Mouse (Mus musculus) ovary, postnatal 10 days (tissue): ENCODE data around the gene Slc22a3.

Experiments
- DNase-seq: peaks from one replicate; pipeline ENCODE4 v3.0.0; 2022; ENCODE audit warnings: low spot score

Gene Slc22a3

DNA sequence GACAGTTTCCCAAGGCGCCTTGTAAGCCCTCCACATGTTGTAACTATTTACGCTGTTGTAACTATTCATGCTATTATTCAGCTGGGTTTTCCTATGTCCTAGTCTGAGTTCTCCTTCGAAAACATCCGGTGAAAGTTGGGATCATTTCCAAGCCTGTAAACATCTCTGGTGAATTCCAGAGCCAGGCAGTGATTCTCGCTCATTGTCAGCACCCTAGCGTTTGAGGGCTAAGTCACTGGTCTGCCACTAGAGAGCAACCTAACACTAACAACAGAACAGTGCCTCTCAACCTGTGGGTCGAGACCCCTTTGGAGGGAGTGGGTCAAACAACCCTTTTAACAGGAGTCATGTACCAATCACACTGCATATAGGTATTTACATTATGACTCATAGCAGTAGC is 104.1 kb downstream of the Slc22a3 start:
- no peak for DNase-seq

DNA sequence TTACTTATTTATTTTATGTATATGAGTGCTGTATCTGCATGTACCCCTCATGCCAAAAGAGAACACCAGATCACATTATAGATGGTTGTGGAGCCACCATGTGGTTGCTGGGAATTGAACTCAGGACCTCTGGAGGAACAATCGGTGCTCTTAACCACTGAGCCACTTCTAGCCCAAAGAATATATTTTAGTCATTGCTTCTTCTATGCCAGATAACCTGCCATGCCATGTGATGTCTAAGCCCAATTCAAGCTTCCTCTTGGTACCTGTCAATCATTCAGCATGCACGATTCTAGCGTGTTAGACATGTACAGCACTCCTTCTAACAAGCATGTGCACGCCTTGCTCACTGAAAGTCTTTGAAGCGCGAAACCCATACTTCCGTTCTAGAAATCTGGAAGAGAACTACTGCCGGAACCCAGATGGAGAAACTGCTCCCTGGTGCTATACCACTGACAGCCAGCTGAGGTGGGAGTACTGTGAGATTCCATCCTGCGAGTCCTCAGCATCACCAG is 111.3 kb downstream of the Slc22a3 start:
- no peak for DNase-seq

DNA sequence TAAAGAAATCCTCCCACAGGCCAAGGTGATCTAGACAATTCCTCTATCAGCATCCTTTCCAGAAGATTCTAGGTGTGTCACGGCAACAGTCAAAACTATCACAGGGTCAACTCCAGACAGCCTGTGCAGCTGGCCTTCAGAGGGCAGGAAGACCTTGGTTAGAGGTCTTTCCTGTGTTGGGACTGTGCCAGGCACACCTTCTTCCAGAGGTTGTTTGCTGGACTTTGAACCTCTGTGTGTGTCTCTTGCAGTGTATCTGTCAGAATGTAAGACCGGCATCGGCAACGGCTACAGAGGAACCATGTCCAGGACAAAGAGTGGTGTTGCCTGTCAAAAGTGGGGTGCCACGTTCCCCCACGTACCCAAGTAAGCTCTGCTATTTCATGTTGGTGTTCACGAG is 119.3 kb downstream of the Slc22a3 start:
- no peak for DNase-seq

DNA sequence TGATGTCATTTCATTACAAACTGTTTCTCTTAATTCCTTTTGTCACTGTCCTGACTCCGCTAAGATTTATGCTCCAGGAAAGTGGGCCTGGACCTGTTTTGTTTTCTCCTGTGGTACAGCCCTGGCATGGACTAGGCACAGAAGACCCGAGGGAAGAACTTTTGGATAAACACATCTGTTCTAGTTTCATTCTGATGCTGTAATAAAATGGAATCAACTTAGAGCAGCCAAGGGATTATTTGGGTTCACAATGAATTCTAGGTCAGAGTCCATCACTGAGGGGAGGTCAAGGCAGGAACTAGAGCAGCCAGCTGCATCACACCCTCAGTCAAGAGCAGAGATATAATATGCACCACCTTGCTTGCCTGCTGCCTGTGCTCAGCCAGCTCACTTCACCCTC is 119.7 kb downstream of the Slc22a3 start:
- no peak for DNase-seq

DNA sequence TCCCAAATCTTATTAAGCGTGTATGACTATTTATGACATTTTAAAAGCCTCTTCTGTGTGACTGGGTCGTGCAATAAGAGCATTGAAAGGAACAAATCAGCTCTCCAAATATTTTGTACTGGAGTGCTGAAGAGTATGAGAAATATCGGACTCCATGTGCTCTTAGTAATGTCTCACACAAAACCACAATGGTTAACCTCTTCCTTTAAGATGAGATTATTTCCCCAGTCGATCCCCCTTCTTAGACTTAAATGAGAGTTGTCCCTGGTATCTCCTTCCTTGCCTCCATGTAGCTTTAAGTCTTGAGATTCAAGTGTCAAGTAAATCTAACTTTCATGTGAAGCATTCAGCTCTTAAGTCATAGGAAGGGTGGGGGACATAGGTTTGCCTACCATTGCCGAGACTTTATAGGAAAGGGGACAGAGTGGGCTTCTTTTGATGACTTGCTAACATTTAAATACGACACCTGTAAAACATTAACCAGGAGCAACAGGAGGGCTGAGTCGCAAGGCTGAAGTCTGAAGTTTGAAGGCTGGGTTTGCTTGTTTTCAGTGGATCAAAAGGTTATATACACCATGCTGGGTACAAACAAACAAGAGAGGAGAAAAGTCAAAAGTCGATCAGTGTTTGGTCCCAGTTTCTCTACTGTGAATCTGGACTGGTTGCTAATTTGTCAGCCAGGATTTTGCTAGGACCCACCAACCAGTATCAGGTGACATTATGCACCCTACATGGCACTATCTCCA is 122.3 kb downstream of the Slc22a3 start:
- DNase-seq, result no peak

DNA sequence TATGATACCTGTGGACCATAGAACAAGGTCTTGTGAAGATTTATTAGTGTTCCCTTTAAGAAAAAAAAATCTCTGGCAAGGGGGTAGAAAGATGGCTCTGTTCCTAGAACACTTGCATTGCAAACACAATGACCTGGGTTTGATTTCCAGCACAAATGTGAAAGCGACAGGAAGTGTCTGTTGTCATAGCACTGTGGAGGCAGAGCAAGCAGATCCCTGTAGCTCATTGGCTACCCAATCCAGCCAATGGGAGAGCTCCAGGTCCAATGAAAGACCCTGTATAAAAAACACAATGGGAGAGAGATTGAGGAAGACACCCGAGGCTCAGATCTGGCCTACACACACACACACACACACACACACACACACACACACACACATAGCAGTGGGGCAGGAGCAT is 125.0 kb downstream of the Slc22a3 start:
- no peak for DNase-seq

DNA sequence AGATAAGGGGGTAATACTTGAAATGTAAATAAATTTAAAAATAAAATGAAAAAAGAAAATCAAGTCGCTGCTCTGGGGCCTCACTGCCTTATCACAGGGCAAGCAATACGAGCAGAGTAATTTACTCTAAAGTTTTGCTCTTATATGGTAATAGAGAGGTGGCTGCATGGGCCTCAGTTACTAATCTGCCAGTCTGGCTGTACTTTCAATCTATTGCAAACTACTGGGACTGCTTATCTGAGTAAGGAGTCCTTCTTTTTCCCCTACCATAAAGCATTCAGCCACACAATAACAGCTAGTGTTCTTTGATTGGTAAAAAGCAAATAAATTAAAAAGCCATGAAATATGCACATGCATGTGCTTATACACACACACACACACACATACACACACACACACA is 125.9 kb downstream of the Slc22a3 start:
- no peak for DNase-seq

DNA sequence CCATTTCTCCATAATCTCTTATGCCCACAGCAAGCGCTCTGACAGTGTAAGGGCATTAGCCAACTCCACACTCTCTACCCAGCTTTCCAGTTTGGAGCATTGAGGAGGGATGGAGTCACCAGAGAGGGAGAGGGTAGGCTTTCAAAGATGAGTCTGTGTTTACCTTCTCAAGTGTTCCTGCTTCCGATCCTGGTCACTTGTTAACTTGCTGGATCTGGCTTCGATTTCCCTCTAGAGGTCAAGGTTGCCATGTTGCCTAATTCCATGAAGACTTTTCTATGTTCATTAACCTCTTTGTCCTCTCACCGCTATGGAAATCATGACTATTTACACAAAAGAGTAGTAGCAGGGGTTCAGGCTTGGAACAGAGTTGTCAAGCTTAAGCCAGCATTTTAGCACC is 127.2 kb downstream of the Slc22a3 start:
- DNase-seq, result no peak

DNA sequence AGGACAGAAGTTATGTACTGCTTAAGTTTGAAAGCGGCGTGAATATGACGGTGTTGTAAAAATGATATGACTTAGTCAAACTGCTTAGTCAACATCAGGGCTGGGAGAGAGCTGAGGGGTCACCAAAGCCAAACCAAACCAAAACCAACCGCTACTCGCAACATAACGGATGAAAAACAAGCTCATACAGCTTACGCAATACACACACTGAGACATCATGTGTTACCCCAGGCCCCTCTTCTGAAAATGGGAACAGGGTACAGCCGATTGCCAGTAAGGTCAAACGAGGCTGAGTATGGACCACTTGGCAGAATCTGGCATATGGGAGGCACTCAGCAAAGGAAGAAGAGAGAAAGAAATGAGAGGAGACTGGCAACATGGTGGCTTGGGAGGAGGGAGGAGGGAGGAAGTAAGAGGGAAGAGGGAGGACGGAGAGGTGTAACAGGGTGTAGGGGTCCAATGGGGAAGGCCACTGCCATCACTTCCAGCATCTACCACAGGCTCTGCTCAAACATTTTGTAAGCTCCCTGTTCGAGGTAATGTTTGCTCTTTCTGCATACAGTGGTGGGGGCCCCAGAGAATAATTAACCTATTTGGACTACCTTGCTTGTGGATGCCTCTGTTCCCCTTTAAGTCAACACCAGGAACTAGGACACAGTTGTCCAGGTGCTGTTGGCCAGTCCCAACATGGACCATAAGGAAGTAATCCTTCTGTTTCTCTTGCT is 129.4 kb downstream of the Slc22a3 start, which contains the start of gene Plg:
Gene Plg, plus strand, starts transcription at position 628 of the 725 bp plus-strand sequence.
- DNase-seq, result no peak

DNA sequence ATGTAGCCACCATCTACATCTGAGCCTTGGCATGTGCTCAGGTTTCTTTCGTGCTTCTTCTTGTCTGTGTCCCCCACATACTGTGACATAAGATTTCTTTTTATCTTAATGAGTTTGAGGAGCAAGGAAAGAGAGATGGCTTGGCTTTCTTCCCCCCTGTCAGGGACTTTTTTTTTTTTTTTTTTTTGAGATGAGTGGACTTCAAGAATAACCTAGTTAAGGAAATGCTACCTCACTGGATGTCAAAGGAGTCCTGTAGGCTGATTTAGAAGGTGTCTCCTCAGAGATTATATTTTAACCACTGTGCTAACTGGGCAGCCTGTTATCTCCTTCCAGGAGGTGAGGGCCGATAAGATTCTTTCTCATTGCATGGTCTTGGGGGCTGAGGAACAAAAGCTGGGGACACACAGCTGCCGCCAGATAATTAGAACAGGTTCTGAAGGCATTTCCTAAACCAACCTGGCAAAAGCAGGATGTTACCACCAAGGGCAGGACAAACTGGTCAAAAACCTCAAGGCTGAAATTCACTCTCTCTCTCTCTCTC is 133.8 kb downstream of the Slc22a3 start:
- DNase-seq, result no peak

DNA sequence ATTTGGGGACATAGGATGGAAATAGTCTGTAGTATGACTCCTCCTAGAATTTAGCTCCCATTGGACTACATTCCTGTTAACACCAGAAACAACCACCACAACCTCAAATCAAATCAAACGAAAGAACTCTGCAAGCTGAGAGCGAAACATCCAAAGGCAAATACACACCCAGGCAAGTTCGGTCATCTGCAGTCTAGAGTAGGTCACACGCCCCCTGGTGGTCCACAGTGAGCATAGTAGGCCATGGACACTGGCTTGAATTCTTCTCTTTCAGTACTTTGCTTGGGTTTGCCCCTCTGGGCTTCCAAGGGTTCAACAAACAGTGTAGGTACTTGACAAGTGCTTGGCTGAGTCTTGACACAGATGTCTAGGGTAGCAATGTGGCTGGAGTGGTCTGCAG is 135.5 kb downstream of the Slc22a3 start:
- DNase-seq, result peak; percentile 10

DNA sequence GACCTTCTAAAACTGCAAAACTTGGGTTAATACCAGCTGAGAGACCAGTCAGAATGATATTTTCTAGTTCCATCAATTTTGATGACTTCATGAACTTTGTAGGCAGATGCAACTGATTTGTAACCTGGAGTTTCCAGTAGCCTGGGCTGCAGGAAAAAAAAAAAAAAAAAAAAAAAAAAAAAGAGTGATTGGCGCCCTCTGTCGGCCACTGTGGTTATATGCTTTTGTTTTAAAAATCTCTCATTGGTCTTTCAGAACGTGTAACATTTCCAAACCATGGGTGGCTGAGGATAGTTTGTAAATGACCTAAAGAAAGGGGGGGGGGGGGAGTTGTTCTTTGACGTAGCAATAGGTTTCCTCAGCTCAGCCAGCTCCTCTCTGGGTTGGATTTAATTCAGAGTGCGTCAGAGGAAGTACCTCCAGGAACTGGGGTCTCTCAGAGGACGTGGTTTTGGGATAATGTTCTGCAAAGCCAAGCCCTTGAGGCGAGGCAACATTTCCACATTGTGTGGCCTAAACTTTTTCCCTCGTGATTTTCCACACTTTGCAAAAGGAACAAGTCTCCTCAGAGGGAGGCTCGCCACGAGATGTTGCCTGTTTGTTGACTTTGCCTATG is 136.1 kb downstream of the Slc22a3 start:
- DNase-seq, result peak; percentile 5

DNA sequence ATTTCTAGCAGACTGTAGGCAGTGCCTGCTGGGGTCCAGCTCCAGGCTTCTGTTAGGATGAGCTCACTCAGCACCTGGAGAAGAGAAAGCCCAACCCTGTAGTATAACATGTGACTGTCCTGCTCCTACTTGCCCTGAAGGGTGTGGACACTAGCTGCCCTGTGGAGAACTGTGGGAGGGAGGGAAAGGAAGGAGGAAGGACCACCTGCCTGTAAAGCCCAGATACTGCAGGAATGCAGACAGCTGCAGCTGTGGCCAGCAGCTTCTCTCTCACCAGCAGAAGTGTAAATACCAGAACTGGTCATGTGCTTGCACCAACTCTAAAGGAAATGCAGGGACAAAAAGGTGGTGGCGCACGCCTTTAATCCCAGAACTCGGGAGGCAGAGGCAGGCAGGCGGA is 137.2 kb downstream of the Slc22a3 start:
- DNase-seq, result no peak

DNA sequence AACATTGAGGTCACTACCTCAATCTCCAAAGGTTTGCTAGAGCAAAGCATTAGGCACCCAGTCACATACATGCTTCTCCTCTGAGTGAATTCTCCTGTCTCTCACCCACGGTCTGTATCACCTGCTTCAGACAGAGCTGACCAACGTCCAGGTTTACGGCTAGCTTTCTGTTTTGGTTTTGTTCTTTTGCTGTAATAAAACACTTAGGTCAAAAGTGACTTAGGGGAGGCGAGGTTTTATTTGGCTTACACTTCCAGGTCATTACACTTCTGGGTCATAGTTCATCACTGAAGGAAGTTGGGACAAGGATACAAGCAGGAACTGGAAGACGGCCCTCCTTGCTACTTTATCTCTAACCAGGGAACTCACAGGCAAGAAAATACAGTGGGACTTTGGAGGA is 138.1 kb downstream of the Slc22a3 start:
- DNase-seq, result no peak
